Mouse (Mus musculus): ENCODE measurements around the gene Gng12. TPM values are rescaled to one million over a fixed set of nuclear protein-coding genes. Genes with fewer than 3 reads are reported as not detected.

Gene Gng12
- total and polyA plus RNA-seq, 2 experiments = 14.1 to 24.4 TPM

DNA sequence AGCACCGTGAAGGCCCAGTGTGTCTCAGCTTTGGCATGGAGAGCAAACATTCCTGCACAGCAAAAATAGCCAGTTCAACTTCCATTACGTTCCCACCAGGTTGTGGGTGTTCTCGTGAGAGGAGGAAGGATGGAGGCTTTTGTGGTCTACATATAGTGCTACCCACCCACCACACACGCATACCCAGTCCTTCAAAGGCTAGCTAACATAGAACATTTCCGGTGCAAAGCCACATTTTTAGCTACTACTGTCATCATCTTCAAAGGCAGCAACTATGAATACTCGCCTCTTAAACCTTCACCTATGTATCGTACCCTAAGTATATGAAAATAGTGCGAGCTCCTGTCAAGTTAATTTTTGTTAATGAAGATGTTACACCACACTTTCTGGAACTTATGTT lies 76.1 kb downstream of the Gng12 start:
- WGBS = 71% methylated on average over 8 of the region's 8 CpGs
- peaks cover 14% of the 10 kb centered on the region for H3K4me1 ChIP-seq (ENCODE audit: control insufficient read depth, insufficient read depth, low read length)
- no peak for TF ChIP-seq POLR2A (IDR thresholded peaks at IDR 0.05; ENCODE audit: extremely low read depth, insufficient read depth, low read length)
- TF ChIP-seq CTCF (IDR thresholded peaks at IDR 0.05; ENCODE audit: low read depth, low read length) = no peak
- no peak overlapping the region for H3K9ac ChIP-seq (ENCODE audit: low read depth, low read length)
- H3K27ac ChIP-seq (replicated peaks; ENCODE audit: insufficient read depth, low read depth, low read length) = no peak overlapping the region
- no peaks in the 10 kb centered on the region for H3K36me3 ChIP-seq (ENCODE audit: control insufficient read depth, insufficient read depth, low read length)
- DNase-seq (ENCODE audit: extremely low read depth, low read depth, low spot score) = no peak
- H3K79me2 ChIP-seq (ENCODE audit: control insufficient read depth, insufficient read depth, low read length) = peaks cover 21% of the 10 kb centered on the region; the same call in 1 of the 2 replicates
- H3K27me3 ChIP-seq (ENCODE audit: control insufficient read depth, insufficient read depth, low read length) = no peaks in the 10 kb centered on the region
- H3K4me3 ChIP-seq (ENCODE audit: insufficient read depth, low read depth, low read length) = no peak overlapping the region

DNA sequence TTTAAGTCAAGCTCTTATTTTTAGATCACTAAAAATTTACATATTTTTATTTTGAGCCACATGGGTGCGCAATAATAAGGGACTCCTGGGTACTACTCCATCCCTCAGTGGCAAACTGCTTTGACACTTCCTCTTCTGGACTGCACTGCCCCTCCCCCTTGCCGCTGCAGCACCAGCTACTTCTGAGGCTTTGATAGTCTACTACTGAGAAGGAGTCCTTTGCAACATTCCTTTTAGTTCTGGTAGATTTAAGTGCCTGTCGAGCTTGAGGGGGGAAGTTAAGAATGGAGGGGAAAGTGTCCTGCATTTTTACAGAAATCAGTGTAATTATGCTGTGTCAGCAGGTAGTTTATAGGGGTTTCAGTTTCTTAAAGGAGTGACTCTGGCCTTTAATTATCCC lies 77.0 kb downstream of the Gng12 start:
- Histone ChIP-seq H3K9ac (ENCODE audit: low read depth, low read length) (no peak overlapping the region), H3K79me2 (ENCODE audit: control insufficient read depth, insufficient read depth, low read length) (peaks cover 16% of the 10 kb centered on the region; the same call in 1 of the 2 replicates), H3K36me3 (ENCODE audit: control insufficient read depth, insufficient read depth, low read length) (no peaks in the 10 kb centered on the region), H3K27ac (replicated peaks; ENCODE audit: insufficient read depth, low read depth, low read length) (no peak overlapping the region), H3K27me3 (ENCODE audit: control insufficient read depth, insufficient read depth, low read length) (no peaks in the 10 kb centered on the region), H3K4me1 (ENCODE audit: control insufficient read depth, insufficient read depth, low read length) (peaks cover 11% of the 10 kb centered on the region; the same call in 1 of the 2 replicates), H3K4me3 (ENCODE audit: insufficient read depth, low read depth, low read length) (no peak overlapping the region)
- no peak for DNase-seq (ENCODE audit: extremely low read depth, low read depth, low spot score)
- 69% methylated on average over 3 of the region's 3 CpGs for WGBS
- TF ChIP-seq CTCF (IDR thresholded peaks at IDR 0.05; ENCODE audit: low read depth, low read length) (no peak), POLR2A (IDR thresholded peaks at IDR 0.05; ENCODE audit: extremely low read depth, insufficient read depth, low read length) (no peak)

DNA sequence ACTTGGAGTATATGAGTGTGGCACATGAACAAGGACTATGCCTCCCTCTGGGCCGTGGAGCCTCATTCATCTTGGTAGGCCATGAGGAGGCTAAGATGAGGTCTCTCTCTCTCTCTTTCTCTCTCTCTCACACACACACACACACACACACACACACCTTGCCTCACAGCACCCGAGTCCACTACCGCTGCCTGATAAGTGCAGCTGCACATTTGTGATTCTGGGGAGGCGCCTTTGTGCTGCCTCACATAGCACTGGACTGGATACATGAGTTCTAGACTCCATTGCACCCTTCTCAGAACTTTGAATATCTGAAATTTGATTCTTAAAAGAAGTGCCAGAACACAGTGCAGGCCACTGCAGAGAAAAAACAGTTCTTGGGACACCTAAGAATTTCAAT lies 79.3 kb downstream of the Gng12 start:
- no peaks in the 10 kb centered on the region for H3K27me3 ChIP-seq (ENCODE audit: control insufficient read depth, insufficient read depth, low read length)
- H3K36me3 ChIP-seq (ENCODE audit: control insufficient read depth, insufficient read depth, low read length) = no peaks in the 10 kb centered on the region
- 72% methylated on average over 4 of the region's 4 CpGs for WGBS
- peaks cover 23% of the 10 kb centered on the region for H3K4me1 ChIP-seq (ENCODE audit: control insufficient read depth, insufficient read depth, low read length)
- DNase-seq (ENCODE audit: extremely low read depth, low read depth, low spot score) = no peak
- H3K27ac ChIP-seq (replicated peaks; ENCODE audit: insufficient read depth, low read depth, low read length) = peak overlapping the region; percentile 6
- H3K4me3 ChIP-seq (ENCODE audit: insufficient read depth, low read depth, low read length) = no peak overlapping the region
- H3K9ac ChIP-seq (ENCODE audit: low read depth, low read length) = no peak overlapping the region
- TF ChIP-seq CTCF (IDR thresholded peaks at IDR 0.05; ENCODE audit: low read depth, low read length) = no peak
- TF ChIP-seq POLR2A (IDR thresholded peaks at IDR 0.05; ENCODE audit: extremely low read depth, insufficient read depth, low read length) = no peak
- peaks cover 13% of the 10 kb centered on the region; the same call in 1 of the 2 replicates for H3K79me2 ChIP-seq (ENCODE audit: control insufficient read depth, insufficient read depth, low read length)

DNA sequence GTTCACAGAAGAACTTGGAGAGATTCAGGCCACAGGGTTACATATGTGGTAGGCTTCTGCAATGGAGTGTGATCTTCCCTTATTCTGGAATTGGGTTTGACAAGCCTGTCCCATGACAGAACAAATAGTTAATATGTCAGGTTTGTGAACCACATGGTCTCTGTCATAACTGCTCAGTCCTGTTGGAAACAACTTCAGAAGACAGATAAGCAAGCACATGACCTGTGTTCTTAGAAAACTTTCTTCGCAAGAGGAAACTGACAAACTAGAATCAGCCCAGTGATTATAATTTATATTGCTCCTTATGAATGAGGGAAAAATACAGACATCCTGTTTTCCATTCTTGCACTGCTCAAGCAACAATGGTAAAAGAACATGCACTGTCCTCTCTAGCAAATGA lies 83.0 kb downstream of the Gng12 start:
- WGBS = 46% methylated on average over 1 of the region's 1 CpGs
- DNase-seq (ENCODE audit: extremely low read depth, low read depth, low spot score) = no peak
- peaks cover 32% of the 10 kb centered on the region for H3K4me1 ChIP-seq (ENCODE audit: control insufficient read depth, insufficient read depth, low read length)

DNA sequence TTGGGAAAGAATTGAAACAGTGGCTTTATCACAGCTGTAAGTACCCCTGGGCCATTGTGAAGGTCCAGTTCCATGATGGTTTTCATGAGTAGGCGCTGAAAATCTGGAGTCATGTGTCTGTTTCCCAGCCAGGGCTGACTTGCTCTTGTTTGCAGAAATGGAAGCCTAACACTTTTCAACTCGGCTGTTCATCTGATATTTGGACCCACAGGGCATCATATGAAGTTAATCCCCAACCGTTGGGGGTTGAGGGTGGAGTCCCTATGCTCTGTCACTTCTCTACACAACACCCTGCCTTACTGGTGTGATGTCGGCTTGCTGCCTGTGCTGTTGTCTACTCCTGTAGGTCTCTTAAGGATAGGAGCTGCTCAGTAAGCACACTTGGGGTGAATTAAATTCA lies 83.8 kb downstream of the Gng12 start:
- Histone ChIP-seq H3K36me3 (ENCODE audit: control insufficient read depth, insufficient read depth, low read length) (no peaks in the 10 kb centered on the region), H3K4me3 (ENCODE audit: insufficient read depth, low read depth, low read length) (no peak overlapping the region), H3K4me1 (ENCODE audit: control insufficient read depth, insufficient read depth, low read length) (peaks cover 30% of the 10 kb centered on the region), H3K27ac (replicated peaks; ENCODE audit: insufficient read depth, low read depth, low read length) (peak overlapping the region; percentile 65), H3K79me2 (ENCODE audit: control insufficient read depth, insufficient read depth, low read length) (peaks cover 9% of the 10 kb centered on the region; the same call in 1 of the 2 replicates), H3K27me3 (ENCODE audit: control insufficient read depth, insufficient read depth, low read length) (no peaks in the 10 kb centered on the region), H3K9ac (ENCODE audit: low read depth, low read length) (no peak overlapping the region)
- no peak for TF ChIP-seq CTCF (IDR thresholded peaks at IDR 0.05; ENCODE audit: low read depth, low read length)
- TF ChIP-seq POLR2A (IDR thresholded peaks at IDR 0.05; ENCODE audit: extremely low read depth, insufficient read depth, low read length) = no peak
- WGBS = 57% methylated on average over 4 of the region's 4 CpGs
- DNase-seq (ENCODE audit: extremely low read depth, low read depth, low spot score) = no peak

More for the DNA sequence above, 83.0 kb downstream of the Gng12 start:
- peaks cover 10% of the 10 kb centered on the region; the same call in 1 of the 2 replicates for H3K79me2 ChIP-seq (ENCODE audit: control insufficient read depth, insufficient read depth, low read length)
- no peak overlapping the region for H3K9ac ChIP-seq (ENCODE audit: low read depth, low read length)
- H3K36me3 ChIP-seq (ENCODE audit: control insufficient read depth, insufficient read depth, low read length) = no peaks in the 10 kb centered on the region
- H3K27ac ChIP-seq (replicated peaks; ENCODE audit: insufficient read depth, low read depth, low read length) = no peak overlapping the region
- no peak for TF ChIP-seq CTCF (IDR thresholded peaks at IDR 0.05; ENCODE audit: low read depth, low read length)
- TF ChIP-seq POLR2A (IDR thresholded peaks at IDR 0.05; ENCODE audit: extremely low read depth, insufficient read depth, low read length) = no peak
- H3K4me3 ChIP-seq (ENCODE audit: insufficient read depth, low read depth, low read length) = no peak overlapping the region
- no peaks in the 10 kb centered on the region for H3K27me3 ChIP-seq (ENCODE audit: control insufficient read depth, insufficient read depth, low read length)

DNA sequence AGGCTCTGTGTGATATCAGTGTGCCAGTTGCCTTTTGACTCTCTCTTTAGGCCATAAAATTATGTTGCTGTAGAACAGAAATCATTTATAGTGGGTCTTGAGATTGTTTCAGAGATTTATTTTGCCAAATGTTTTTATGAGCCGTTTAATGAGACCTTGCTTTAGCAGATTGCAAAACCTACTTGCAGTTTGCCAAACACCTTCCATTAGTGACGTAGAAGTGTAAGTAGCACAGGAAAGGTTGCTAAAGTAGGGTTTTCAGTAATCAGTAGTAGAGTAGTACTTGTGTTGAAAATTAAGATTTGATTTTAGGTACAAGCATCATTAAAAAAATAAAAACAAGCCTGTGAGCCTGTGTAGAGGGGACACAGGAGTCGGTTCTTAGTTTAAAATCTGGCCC lies 85.2 kb downstream of the Gng12 start:
- TF ChIP-seq POLR2A (IDR thresholded peaks at IDR 0.05; ENCODE audit: extremely low read depth, insufficient read depth, low read length) = no peak
- no peak for TF ChIP-seq CTCF (IDR thresholded peaks at IDR 0.05; ENCODE audit: low read depth, low read length)
- H3K36me3 ChIP-seq (ENCODE audit: control insufficient read depth, insufficient read depth, low read length) = no peaks in the 10 kb centered on the region
- H3K4me1 ChIP-seq (ENCODE audit: control insufficient read depth, insufficient read depth, low read length) = peaks cover 24% of the 10 kb centered on the region
- DNase-seq (ENCODE audit: extremely low read depth, low read depth, low spot score) = peak; percentile 82
- no peak overlapping the region for H3K4me3 ChIP-seq (ENCODE audit: insufficient read depth, low read depth, low read length)
- WGBS = 30% methylated on average over 3 of the region's 3 CpGs
- H3K27ac ChIP-seq (replicated peaks; ENCODE audit: insufficient read depth, low read depth, low read length) = peak overlapping the region; percentile 58
- H3K27me3 ChIP-seq (ENCODE audit: control insufficient read depth, insufficient read depth, low read length) = no peaks in the 10 kb centered on the region
- no peak overlapping the region for H3K9ac ChIP-seq (ENCODE audit: low read depth, low read length)
- peaks cover 17% of the 10 kb centered on the region; the same call in 1 of the 2 replicates for H3K79me2 ChIP-seq (ENCODE audit: control insufficient read depth, insufficient read depth, low read length)

Measured in liver, adult 2 months (tissue).